Mouse (Mus musculus) adrenal gland (tissue): ENCODE results near the gene Ifi27.
"Not testable (repeated sequence)": the region's sequence is repeated elsewhere in the genome, so short reads cannot be mapped to it uniquely, and the experiment has no call there.

Experiments
- intact Hi-C: fragments of 180-260 bp; cut with DNase I; formaldehyde crosslinking; loops from one replicate; pipeline ENCODE4 v1.15.1; 2025
- long read RNA-seq, 2 experiments: library from polyadenylated mRNA; unstranded; transcript quantifications; one replicate each; pipeline ENCODE4 v2.0.0; 2020; ENCODE audit warnings: borderline replicate concordance in 1 of 2; ENCODE audit not compliant: insufficient replicate concordance in 1 of 2

Gene Ifi27
- long read RNA-seq, experiment 1, transcript Ifi27-205 (7 exons, 977 nt): major isoform, 362 of 658 reads
- long read RNA-seq, experiment 1, transcript Ifi27-201 (6 exons, 889 nt): minor isoform, 215 of 658 reads
- long read RNA-seq, experiment 1, partial matches to known transcripts: 17 of 658 reads
- long read RNA-seq, experiment 1, other reads (novel, unspliced or antisense): 57 of 658 reads
- long read RNA-seq, experiment 2, transcript Ifi27-205 (7 exons, 977 nt): major isoform, 459 of 783 reads
- long read RNA-seq, experiment 2, transcript Ifi27-203 (4 exons, 708 nt): minor isoform, 8 of 783 reads
- long read RNA-seq, experiment 2, transcript Ifi27-201 (6 exons, 889 nt): minor isoform, 184 of 783 reads
- long read RNA-seq, experiment 2, partial matches to known transcripts: 27 of 783 reads
- long read RNA-seq, experiment 2, other reads (novel, unspliced or antisense): 101 of 783 reads

GRCm38 (mm10) chr12:103433986-103434731 is at the start of gene Ifi27:
Ifi27 (plus strand) TSS chr12:103434211.
- intact Hi-C loops: no loop called here

- intact Hi-C loops: no loop called here
Measured at GRCm38 (mm10) chr12:103388505-103389347, 45.3 kb upstream of the Ifi27 start, which contains the start of gene Otub2. Otub2 (plus strand) TSS chr12:103388682.

GRCm38 (mm10) chr12:103389348-103389727 is 44.7 kb upstream of the Ifi27 start:
- intact Hi-C loops: no loop called here

GRCm38 (mm10) chr12:103389982-103390381 is 44.0 kb upstream of the Ifi27 start:
- intact Hi-C loops: no loop called here

- intact Hi-C loops: no loop called here
Measured at GRCm38 (mm10) chr12:103391098-103391497, 42.9 kb upstream of the Ifi27 start.

- intact Hi-C loops: no loop called here
Measured at GRCm38 (mm10) chr12:103393528-103393927, 40.5 kb upstream of the Ifi27 start.

- intact Hi-C loops: no loop called here
Measured at GRCm38 (mm10) chr12:103395486-103396275, 38.3 kb upstream of the Ifi27 start.

- intact Hi-C loops: no loop called here
Measured at GRCm38 (mm10) chr12:103396751-103397150, 37.3 kb upstream of the Ifi27 start.

- intact Hi-C loops: no loop called here
Measured at GRCm38 (mm10) chr12:103404131-103404530, 29.9 kb upstream of the Ifi27 start.

GRCm38 (mm10) chr12:103407720-103408119 is 26.3 kb upstream of the Ifi27 start, which contains the start of gene 9330161L09Rik:
9330161L09Rik (minus strand) TSS chr12:103407820.
- intact Hi-C loops: no loop called here

- intact Hi-C loops: no loop called here
Measured at GRCm38 (mm10) chr12:103408144-103408543, 25.9 kb upstream of the Ifi27 start.

- intact Hi-C loops: no loop called here
Measured at GRCm38 (mm10) chr12:103425016-103425728, 8.8 kb upstream of the Ifi27 start.

GRCm38 (mm10) chr12:103425729-103426470 is 8.1 kb upstream of the Ifi27 start, which contains the start of gene Ddx24:
Ddx24 (minus strand) TSS chr12:103425830.
- intact Hi-C loops: loop anchor here (1.0 kb wide), 1 partner anchor 67 kb away; no protein-coding TSS in a partner anchor

- intact Hi-C loops: loop anchor here (1.0 kb wide), 1 partner anchor 67 kb away; no protein-coding TSS in a partner anchor
Measured at GRCm38 (mm10) chr12:103426710-103427109, 7.3 kb upstream of the Ifi27 start.

GRCm38 (mm10) chr12:103433430-103433829 is 581 bp upstream of the Ifi27 start:
- intact Hi-C loops: no loop called here

GRCm38 (mm10) chr12:103434861-103435260 is 850 bp downstream of the Ifi27 start:
- intact Hi-C loops: no loop called here

- intact Hi-C loops: no loop called here
Measured at GRCm38 (mm10) chr12:103437601-103438000, 3.6 kb downstream of the Ifi27 start.

- intact Hi-C loops: no loop called here
Measured at GRCm38 (mm10) chr12:103443524-103443923, 9.5 kb downstream of the Ifi27 start, which contains the start of gene Ifi27l2a. Ifi27l2a (minus strand) TSS chr12:103443680.

GRCm38 (mm10) chr12:103444261-103444660 is 10.2 kb downstream of the Ifi27 start:
- intact Hi-C loops: not testable (repeated sequence)
